Mouse (Mus musculus) monocyte, adult 2 months (primary cell): ENCODE measurements at regions not wholly inside any gene's neighbourhood (a gene's known extent, or its start where the extent isn't known, plus 50 kb on each side); places are given as distances from the start of the nearest gene placed in this dataset.
"Not testable (repeated sequence)": the region's sequence is repeated elsewhere in the genome, so short reads cannot be mapped to it uniquely, and the experiment has no call there.

Experiments
- DNase-seq, 2 experiments: peaks; one replicate each; pipeline ENCODE4 v3.0.0; 2022; ENCODE audit warnings: low spot score in 2 of 2, low read depth in 1 of 2

DNA sequence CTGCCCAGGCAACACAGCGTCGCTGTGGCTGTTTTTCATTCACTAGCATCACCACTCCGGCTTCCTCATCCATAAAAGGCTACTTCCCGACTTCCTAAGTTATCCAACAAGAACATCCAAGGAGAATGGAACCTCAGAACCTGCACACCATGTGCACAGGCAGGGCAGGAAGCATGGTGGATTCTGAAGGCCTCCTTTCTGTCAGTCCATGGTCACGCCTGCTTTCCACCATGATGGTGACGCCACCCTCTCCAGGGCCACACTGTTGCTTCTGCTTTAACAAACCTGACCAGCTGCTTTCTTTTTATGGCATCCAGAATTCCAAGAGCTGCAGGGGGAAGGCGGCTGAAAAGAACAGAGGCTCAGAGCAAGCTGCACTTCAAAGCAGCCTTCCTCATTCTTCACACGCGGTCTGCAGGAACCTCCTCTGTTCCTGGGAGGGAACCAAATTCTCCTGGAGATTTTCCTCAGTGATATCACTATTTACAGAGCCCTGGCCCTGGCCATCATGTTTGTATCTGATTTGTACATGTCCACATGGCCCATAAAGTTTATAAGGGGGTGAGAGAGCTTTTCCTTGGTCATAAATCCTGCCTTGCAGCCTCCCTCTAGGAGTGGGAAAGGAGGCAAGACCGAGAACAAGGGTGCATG lies 164.8 kb upstream of the Npvf start:
- DNase-seq: no peak

DNA sequence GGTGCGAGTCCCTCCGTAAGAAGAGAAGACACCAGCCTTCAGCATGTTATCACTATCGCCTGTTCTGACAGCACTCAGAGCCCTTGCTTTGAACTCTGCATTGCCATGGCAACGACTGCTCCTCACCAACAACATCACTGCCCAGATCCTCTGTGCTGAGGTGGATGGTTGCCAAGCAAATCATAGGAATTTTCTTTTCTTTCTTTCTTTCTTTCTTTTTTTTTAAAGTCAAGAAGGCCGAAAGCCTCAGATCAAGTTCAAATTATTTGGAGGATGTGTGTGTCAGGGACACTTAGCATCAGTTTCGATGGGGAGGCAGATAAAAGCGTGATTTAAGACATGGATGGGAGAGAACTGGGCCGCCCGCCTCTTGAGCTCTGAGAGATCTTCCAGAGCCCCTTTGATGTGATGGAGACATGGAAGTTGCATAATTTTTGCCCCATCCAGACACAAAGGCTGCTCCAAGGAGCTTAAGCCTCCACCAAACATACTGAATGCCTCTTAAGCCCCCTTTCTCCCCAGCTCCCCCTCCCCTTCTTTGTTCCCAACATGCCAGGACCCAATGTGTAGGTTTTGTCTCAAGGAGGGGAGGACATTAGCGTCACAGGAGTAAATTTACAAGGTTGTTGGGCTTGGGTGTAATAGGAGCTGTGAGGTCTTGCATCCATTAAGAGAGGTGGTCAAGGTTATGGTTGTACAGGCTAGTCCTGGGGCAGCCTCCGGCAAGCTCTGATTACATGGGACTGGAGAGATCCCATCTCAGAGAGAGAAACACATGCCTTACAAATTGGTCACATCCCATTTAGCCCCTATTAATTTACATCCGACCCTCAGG lies 167.4 kb upstream of the Npvf start:
- DNase-seq: no peak

DNA sequence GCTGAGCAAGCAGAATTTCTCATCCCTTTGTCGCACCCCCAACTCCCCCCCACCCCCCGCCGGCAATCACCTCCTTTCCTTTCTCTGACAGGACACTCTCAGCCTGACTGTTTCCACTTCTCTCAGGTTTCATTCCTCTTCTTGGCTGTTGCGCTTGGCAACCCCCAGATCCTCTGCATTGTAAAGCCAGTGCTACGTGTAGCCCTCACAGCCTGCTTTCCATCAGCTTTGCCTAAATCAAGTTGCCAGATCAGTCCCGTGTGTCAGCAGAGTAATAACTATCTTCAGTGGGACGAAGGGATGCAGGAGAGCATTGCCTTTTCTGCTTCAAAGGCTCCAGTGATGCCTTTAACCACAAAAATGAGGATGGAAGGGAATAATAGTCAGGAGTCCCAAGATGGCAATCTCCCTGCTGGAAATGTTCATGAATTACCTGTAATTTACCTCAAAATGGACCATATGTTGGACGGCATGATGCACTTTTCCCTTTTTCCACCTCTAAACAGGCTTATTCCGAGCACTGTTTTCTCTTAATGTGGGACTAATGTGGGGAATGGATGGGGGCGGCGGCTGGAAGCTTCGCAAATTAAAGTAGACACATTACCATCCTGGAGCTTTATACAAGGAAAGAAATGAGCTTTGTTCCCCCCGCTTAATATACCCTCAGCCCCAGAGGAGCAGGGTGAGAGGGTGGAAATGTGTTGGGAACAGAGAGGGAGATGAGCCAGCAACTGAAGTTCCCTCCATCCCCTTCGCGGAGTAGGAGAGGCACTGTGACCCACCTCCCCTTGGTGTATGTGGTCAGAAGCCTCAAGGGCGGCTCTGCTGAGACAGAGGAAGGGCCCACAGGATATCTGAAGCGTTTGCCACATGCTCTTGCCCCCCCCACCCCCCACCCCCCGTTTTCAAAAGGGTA lies 168.3 kb upstream of the Npvf start:
- no peak for DNase-seq

DNA sequence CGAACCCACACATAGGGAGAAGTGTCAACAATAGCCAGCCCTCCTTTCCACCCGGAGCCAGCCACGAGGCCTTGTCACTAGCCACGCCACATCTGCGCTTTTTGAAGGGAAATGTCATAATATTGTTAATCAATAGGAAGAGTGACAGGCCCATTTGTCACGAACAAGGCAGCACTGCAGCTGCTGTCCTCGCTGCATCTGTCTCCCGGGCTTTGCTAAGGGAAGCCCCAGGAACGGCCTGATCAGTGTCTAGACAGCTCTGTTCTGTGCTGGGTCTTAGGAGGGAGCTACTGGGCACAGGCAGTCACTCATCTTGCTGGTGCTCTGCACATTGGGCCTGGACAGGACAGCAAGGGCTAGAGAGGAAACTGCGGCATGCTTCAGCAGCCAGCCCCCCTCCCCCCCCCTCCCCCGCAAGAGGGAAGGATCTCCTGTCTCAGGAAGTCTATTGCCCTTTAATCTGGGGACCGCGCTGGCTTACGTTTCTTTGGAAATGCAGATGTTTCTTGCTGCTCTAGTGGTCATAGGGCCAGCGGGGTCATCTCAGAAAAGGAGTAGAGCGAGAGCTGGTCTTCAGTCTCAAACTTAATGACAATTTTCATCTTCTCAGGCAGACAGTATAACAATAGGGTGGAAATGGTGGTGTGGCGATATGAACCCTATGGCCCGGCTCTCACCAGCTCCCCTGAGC lies 169.1 kb upstream of the Npvf start:
- DNase-seq: no peak

DNA sequence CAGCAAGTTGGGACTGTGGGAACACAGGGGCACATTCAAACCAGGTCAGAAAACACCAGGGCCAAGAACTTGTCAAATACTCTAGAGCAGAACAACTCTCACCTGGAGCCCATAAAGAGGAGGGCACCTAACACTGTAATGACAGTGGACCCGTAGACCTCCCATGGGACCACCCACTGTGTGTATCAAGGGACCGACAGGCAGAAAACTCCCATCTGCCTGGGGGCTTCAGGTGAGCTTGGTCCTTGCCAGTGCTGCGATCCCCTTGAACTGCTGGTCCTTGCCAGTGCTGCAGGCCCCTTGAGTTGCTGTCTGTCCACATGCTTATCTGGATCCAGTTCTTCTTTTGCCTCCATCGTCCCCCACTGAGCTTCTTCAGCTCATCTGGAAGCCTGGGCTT lies 170.2 kb upstream of the Npvf start:
- DNase-seq: no peak

DNA sequence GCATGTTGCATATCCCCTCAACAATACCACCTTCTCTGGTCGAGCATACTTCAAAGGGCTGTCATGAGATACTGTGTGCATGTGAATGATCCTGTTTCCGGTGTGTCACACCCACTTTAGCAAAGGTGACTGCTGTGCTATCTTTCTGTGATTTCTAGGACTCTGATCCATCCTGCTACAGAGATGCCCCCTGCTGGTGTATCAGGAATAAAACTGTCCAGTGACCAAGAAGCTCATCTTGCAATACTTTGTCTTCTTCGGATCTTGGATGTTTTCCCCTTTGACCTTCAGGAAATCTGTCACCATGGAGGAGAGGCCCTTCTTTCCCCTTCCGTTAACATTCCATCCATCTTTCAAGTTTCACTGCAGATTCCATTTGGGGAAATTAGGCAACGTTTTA lies 177.5 kb upstream of the Npvf start:
- DNase-seq: no peak

DNA sequence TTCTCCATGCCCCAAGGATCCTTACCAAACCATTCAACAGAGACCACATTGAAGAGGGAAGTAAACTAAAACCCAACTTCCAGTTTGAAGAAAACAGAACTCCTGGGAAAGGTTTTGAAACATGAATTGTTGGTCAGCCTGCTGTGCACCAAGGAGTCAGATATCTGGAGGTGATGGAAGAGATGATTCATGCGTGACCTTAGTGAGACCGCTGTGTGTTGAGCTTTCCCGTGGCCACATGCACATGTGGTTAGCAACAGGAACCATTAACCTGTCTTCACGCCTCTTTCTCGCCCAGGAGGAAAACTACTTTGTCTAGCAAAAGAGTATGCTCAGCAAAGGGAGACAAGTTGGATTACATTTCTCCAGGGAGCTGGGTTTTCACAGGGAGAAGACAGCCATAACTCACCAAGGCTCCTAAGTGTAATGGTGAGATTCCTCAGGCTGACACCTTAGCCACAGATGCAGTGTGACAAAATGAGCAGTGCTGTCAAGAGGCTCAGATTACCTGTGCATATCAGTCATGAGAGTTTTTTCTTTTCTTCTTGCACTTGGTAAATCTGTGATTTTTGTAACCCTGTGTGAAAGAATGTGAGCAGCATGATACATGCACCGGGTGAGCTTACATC lies 181.9 kb upstream of the Npvf start:
- DNase-seq: no peak

DNA sequence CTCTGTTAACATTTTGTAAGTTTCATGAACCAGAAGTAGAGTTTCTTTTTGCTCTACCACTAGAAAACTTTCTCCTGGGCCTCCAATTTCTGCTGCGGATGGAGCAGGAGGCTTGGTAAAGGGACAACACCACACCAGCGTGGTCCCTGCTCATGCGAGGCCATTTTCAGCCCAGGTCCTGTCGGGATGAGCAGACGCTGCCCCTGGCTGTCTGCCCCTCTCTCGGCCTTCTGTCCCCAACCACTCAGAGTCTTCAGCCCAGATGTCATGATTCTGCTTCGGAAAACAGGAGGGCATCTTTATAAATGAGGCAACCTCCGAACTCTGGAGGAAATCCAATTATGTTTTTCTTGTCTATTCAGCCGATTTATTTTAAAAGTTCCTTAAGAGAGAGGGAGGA lies 186.6 kb upstream of the Npvf start:
- DNase-seq: no peak

DNA sequence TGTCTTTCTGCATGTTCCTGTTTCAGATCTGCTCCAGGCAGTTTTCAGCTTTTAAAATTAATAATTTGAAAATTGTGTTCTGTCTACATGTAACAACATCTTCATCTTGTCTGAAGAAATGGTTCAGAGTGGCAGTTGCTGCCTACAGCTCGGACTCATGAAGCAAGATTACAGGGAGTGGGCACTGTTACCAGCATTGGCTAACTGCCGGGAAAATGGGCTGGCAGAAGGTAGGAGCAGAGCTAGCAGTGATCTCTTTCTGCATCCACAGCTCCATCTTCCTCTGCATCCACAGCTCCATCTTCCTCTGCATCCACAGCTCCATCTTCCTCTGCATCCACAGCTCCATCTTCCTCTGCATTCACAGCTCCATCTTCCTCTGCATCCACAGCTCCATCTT lies 191.0 kb upstream of the Npvf start:
- DNase-seq: not testable (repeated sequence)

DNA sequence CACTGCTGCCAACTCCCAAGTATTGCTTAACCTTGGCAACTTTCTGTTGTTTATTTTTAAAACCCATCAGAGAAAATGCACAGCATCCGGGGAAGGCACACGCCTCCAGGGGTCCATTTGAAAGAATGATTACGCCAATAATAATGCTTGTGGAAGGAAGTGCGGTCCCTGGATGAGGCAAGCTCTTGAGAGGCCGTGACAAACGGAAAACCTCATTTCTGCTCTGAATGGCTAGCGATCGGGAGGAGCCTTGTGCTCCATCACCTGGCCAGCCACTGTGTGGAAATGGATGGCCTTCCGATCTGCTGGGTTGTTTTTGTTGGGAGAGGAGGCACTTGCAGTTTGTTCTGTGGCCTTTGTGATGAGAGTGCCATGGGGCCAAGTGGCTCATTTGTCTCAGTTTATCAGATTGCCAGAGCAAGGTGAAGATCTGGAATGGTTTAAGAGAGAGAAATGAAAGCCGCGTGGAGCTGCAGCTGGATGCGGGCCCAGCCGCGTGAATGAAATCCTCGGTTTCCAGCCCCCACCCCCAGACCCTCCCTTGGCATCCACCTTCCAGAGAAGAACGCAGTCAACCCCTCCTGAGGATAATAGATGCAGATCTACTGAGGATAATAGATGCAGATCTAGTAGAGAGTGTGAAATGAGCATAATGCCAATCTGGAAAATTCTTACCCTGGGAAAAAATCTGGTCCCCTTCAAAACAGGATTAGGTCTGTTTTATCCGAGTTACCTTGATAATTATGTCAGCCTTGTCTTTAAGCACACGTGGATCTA lies 192.7 kb upstream of the Npvf start:
- no peak for DNase-seq

DNA sequence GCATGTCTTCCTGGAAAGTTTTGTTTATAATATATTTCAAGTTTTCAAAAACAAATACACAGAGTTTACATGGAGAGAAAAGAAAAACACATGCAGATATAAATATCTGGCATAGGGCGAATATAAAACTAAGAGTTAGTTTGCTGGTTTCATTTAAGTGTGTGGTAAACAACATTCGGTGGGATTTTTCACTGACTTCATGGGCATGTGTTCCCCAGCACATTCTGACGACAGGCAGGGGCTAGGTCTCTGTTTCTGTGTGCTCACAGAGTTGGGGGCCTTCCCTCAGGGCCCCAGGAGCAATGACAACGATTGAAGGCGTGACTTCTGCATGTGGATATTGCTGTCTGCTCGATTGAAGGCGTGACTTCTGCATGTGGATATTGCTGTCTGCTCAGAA lies 193.3 kb upstream of the Npvf start:
- no peak for DNase-seq

DNA sequence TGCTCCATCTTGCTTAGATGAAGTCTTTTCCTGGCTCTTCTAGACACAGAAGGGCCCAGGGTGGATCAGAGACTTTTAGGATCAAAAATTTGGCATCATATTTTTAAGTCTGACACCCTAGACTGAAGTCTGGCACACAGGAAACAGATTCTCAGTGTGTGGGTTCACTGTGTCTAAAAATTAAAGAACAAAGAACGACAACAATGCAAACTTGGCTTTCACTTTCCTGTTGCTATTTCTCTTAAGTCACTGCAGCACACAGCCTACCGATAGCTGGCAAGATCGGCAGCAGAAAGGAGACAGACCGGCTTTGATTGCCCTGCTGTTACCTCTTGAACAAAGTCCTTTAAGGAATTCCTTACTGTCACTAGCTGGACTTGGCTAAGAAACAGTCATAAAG lies 204.9 kb upstream of the Npvf start:
- no peak for DNase-seq

DNA sequence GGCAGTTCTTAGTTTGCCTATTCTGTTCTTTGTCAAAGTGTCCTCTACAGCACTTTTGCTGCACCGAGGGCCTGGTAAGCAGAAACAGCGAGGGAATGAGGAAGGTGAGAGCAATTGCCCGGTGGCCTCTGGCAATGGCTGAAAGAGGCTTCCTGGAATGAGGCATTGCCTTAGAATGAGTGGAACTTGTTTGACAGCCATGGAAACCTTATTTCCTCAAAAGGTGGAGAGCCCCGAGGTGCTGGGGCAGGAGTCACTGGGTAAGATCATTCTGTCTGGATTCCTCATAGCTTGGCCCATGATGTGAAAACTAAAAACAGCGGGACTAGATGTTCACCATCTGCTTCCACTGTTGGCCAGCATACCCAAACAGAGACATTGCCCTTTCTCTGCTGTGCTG lies 223.8 kb upstream of the Npvf start:
- DNase-seq: no peak

DNA sequence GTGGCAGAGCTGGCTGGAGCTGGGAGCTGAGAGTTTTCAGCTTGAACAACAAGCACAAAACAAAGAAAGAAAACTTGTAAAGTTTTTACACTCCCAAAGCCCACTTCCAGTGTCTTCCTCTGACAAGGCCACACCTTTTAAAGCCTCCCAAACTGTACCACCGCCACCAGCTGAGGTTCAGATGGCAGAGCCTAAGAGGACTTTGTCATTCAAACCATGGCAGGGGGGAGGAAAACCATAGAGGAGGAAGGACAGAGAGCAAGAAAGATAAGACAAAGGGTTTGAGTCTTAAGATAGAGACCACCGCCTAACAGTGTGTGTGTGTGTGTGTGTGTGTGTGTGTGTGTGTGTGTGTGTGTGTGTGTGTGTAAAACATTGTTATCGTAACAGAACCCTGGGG lies 228.1 kb upstream of the Npvf start:
- no peak for DNase-seq

DNA sequence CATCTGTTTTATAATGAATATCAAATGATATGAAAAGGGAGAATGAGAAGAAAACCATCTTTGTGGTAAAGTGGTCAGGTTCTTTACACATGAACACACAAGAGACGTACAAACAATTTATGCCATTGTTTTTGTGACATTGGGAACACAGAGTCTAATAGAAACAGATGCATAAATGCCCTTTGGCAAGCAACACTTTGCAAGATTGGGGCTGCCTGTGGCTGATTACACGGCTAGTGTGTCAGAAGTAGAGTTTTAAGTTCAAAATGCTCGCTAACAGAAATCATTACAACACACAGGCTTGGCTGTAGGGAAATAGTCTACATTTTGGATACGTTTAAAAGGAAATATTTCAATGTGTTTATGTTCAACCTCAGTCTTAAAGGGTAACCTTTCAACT lies 228.5 kb upstream of the Npvf start:
- DNase-seq: no peak

DNA sequence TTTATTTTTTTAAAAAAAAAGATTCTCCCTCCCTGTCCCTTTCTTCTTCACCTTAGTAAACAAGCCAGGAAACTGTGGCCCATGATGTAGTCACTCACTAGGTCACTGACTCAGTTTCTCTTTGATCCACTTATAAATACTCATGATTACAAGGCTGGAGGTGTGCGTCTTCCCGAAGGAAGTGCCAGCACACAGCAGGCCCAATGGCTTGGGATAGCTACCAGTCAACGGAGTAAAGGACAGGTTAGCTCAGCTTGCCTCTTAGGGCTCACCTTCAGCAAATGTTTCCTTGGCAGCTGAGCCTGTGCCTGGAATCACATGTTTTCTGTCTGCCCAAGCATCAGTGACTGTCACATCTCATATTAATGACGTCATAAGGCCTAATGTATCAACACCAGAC lies 230.8 kb upstream of the Npvf start:
- no peak for DNase-seq

DNA sequence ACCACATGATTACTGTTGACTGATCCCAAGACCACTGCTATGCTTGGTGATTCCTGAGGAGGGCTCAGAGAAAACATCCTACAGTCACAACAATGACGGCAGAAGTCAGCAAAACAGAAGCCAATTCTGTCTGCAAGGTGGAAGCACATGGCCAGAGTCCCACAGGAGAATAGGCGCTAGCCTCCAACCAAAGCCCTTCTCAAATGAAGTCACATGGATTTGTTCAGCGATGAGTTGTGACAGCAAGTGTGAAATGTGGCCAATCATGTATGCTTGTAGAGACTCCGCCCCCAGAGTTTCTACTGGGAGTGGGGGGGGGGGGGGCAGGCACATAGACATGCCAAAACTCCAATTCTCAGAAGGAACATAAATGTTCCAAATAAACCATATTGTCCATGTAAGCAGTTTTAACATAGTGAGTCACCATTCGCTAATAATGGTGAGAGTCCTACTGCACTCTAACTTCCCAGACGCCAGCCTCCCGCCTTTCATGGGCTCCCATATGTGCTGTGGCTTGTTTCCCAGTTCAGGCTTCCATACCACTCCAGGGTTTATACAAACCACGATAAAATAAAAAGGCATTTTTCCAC lies 231.6 kb upstream of the Npvf start:
- DNase-seq: no peak

DNA sequence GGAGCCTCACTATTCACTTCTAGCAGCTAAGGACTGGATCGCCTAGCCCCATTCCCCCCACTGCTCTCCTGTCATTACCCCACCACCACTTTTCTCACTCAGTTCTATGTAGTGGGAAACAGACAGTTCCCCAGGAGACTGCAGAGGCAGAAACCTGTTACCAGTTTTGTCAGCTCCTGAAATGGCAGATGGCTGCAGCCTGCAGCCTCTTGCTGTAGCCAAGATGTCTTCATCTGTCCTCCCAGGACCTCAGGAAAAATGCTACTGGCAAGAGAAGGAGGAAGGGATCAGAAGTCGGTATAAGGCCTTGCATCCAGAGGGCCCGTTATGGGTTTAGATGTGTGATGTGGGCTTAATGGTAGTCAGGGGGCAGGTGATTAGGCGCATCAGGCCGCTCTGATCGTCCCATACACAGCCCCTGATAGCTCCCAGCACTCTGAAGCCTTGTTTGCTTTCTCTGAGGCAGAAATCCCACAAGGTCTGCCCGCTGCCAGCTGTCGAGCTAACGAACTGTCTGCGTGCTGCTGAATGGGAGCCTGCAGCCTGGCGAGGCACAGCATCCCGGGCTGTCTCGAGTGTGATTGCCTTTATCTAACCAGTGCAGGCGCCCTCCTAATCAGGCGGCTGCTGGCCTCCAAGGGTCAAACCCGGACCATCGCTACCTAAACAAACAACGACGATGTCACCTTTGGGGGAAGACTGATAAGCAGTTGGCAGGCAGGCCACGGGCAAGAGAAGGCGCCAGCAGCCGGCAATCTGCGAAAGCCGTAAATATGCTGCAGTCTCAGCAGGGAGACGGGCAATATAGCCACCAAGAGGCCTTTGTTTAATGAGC lies 236.3 kb upstream of the Npvf start:
- DNase-seq: no peak

DNA sequence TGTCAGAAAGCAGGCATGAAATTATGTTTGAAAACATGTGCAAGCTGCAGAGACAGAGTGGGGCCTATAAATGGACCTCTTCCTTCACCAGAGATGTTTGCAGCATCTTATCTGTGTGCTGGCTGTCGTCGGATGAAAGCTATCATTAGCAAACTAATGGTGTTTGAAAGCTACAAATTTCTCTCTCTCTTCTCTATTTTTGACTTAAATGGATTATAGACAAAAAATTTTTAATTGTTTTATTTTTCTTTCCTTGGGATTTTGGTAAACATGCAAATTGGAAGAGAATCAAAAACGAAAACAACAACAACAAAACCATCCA lies 236.9 kb upstream of the Npvf start:
- no peak for DNase-seq
